Mouse (Mus musculus): Measurements from ENCODE around the gene Plk5.

Plk5 gene

DNA sequence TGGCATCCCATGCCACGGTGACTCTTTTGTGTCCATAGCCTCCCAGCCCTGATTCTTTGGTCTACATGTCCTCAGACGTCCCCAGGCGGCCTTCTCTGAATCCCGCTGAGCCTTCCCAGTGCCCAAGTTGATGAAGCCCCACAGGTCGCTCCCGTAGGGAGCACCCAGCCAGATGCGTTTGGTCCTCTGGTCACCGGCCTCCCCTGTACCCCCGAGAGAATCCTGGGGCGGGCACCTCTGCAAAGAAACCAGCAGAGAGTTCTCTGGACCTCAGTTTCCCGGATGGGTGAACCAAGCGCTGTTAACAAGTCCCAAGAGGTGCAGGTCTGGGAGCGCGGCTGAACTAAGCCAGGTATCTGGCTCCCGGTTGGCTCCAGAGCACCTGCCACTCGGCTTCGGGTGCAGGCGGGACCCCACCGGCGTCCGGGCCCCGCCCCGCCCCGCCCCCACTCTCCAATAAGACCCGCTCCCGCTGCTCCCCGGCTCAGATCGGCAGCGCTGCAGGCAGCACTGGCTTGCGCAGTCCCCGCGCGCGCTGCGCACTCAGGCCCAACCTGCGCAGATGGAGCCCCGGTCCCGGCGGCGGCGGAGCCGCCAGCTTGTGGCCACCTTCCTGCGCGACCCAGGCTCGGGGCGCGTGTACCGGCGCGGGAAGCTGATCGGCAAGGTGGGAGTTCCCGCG lies at the start of gene Plk5:
TSS of gene Plk5 (plus strand) at position 459 of the 682 bp plus-strand sequence.
- peak; percentile 33; the same call in 1 of the 2 replicates for ATAC-seq (ENCODE audit: insufficient number of reproducible peaks, low FRiP score, low TSS enrichment)

DNA sequence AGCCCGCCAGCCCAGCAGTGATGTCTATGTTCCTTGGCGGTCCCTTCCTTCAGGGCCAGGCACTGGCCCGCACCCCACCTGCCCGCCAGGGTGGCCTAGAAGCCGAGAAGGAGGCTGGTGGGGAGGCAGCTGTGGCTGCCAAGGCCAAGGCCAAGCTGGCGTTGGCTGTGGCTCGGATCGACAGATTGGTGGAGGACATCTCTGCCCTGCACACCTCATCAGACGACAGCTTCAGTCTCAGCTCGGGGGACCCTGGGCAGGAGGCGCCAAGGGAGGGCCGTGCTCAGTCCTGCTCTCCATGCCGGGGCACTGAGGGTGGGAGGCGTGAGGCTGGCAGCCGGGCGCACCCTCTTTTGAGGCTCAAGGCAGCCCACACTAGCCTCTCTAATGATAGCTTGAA lies 44.7 kb upstream of the Plk5 start:
- no peak for ATAC-seq (ENCODE audit: insufficient number of reproducible peaks, low FRiP score, low TSS enrichment)

DNA sequence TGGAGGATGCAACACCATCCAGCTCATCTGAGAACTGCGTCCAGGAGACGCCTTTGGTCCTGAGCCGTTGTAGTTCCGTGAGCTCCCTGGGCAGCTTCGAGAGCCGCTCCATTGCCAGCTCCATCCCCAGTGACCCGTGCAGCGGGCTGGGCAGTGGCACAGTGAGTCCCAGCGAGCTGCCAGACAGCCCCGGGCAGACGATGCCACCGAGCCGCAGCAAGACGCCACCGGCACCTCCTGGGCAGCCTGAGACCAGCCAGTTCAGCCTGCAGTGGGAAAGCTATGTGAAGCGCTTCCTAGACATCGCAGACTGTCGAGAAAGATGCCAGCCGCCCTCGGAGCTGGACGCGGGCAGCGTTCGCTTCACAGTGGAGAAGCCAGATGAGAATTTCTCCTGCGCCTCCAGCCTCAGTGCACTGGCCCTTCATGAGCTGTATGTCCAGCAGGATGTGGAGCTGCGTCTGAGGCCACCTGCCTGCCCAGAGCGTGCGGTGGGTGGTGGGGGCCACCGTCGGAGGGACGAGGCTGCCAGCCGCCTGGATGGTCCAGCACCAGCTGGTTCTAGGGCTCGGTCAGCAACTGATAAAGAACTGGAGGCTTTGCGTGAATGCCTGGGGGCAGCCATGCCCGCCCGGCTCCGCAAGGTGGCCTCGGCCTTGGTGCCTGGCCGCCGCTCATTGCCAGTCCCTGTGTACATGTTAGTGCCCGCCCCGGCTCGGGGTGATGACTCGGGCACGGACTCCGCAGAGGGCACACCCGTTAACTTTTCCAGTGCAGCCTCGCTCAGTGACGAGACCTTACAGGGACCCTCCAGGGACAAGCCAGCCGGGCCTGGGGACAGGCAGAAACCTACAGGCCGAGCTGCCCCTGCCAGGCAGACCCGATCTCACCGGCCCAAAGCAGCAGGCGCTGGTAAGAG lies 43.4 kb upstream of the Plk5 start:
- no peak for ATAC-seq (ENCODE audit: insufficient number of reproducible peaks, low FRiP score, low TSS enrichment)

DNA sequence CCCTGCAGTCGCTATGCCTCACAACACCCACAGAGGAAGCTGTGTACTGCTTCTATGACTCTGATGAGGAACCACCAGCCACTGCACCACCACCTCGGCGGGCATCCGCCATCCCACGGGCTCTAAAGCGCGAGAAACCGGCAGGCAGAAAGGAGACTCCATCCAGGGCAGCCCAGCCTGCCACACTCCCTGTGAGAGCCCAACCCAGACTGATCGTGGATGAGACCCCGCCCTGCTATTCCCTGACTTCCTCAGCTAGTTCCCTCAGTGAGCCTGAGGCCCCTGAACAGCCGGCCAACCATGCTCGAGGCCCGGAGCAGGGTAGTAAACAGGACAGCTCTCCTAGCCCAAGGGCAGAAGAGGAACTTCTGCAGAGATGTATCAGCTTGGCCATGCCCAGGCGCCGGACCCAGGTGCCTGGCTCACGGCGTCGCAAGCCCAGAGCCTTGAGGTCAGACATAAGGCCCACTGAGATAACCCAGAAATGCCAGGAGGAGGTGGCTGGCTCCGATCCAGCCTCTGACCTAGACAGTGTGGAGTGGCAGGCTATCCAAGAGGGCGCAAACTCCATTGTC lies 42.5 kb upstream of the Plk5 start:
- ATAC-seq (ENCODE audit: insufficient number of reproducible peaks, low FRiP score, low TSS enrichment): no peak; the same call in 1 of the 2 replicates

DNA sequence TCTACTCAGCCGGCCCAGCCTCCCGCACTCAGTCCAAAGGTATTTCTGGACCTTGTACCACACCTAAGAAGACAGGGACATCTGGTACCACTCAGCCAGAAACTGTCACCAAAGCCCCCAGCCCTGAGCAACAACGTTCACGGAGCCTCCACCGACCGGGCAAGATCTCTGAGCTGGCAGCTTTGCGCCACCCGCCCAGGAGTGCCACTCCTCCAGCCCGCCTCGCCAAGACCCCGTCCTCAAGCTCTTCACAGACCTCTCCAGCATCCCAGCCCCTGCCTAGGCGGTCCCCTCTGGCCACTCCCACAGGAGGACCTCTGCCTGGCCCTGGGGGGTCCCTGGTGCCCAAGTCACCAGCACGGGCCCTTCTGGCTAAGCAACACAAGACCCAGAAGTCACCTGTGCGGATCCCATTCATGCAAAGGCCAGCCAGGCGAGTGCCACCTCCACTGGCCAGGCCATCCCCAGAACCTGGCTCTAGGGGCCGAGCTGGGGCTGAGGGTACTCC lies 41.7 kb upstream of the Plk5 start:
- no peak for ATAC-seq (ENCODE audit: insufficient number of reproducible peaks, low FRiP score, low TSS enrichment)

DNA sequence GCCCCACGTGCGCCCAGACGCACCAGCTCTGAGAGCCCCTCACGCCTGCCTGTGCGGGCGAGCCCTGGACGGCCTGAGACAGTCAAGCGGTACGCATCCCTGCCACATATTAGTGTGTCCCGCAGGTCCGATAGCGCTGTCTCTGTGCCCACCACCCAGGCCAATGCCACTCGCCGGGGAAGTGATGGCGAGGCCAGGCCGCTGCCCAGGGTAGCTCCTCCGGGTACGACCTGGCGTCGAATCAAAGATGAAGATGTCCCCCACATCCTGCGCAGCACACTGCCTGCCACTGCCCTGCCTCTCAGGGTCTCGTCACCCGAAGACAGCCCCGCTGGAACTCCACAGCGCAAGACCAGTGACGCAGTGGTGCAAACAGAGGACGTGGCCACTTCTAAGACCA lies 40.9 kb upstream of the Plk5 start:
- ATAC-seq (ENCODE audit: insufficient number of reproducible peaks, low FRiP score, low TSS enrichment): no peak

DNA sequence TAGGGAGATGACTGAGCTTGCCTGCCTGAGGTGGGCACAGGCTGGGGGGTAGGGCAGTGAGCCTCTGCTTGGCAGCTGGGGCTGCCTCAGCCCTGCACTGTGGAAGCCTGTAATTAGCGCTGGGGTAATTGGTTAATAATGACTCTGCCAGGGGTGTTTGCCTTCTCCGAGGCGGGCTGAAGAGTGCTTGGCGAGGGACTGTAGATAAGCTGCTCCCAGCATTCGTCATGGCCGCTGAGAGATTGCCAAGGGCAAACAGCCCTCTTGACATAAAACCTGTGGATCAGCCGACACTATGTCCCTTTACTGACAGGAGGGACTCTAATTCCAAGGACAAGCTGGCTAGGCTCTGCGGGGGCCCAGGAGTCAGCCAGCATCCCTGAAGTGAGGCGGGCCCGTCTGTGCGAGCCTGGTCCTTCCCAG lies 39.9 kb upstream of the Plk5 start:
- ATAC-seq (ENCODE audit: insufficient number of reproducible peaks, low FRiP score, low TSS enrichment): no peak

DNA sequence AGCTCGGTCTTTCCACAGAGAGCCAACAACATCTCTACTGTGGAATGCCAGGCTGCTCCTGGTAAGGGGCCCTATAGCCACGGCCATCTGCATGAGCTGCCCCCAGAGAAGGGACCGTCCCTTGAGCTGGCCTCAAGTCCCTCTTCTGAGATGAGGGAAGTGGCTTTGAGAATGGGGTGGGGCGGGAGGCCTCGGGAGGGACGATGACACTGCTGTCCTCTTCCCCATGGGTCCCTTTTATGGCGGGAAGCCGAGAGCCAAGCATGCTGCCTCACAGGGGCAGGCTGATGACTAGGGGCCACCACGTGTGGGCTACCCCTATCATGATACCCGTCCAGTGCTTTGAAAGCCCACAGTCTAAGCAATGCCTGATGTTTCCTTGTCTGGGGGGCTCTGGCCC lies 39.2 kb upstream of the Plk5 start:
- no peak for ATAC-seq (ENCODE audit: insufficient number of reproducible peaks, low FRiP score, low TSS enrichment)

DNA sequence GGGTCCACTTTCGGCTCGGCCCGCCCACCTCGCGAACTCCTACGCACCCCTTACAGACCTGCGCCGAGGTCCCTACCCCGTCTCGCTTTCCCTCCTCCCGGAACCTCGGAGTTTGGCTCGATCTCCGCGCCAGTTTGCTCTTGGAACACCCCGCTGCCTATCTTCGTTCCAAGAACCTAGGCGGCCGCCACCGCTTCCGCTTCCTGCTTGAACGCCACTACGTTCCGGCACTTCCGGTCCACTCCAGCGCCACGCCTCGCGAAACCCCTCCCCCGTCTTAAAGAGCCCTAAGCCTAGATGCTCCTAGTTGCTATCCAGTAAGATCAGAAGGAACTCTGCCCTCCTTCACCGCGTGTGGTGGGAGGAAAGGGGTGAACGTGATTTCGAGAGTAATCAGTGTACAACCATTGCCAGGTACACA lies 35.9 kb upstream of the Plk5 start, which contains the start of gene 2310011J03Rik:
TSS of gene 2310011J03Rik (minus strand) at position 198 of the 421 bp plus-strand sequence.
- ATAC-seq (ENCODE audit: insufficient number of reproducible peaks, low FRiP score, low TSS enrichment): peak; percentile 46; the same call in 1 of the 2 replicates

DNA sequence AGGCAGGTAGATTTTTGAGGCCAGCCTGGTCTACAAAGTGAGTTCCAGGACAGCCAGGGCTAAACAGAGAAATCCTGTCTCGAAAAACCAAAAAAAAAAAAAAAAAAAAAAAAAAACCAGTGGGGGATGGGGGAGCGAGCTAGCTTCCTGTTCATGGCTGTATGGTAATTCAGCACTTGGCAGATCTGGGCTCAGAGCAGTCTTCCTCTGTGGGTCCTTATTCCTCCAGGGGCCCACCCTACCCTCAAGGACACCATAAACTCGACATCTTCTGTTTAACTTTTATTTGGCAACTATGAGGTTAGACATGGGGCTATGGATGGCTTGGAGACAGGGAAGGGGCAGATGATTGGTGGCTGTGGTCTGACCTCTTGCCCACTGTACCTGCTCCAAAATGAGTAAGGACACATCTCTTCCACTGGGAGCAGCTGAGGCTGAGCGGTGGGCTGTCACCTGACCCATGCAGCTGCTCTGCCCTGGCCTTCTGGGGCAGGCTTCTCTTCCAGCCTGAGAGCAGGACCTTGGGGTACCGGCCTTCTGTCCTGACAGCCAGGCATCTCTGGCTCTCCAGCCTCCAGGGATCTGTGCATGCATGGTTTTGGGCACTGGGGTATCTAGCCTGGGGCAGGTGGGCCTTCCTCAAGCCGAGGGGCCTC lies 35.1 kb upstream of the Plk5 start:
- ATAC-seq (ENCODE audit: insufficient number of reproducible peaks, low FRiP score, low TSS enrichment): no peak

DNA sequence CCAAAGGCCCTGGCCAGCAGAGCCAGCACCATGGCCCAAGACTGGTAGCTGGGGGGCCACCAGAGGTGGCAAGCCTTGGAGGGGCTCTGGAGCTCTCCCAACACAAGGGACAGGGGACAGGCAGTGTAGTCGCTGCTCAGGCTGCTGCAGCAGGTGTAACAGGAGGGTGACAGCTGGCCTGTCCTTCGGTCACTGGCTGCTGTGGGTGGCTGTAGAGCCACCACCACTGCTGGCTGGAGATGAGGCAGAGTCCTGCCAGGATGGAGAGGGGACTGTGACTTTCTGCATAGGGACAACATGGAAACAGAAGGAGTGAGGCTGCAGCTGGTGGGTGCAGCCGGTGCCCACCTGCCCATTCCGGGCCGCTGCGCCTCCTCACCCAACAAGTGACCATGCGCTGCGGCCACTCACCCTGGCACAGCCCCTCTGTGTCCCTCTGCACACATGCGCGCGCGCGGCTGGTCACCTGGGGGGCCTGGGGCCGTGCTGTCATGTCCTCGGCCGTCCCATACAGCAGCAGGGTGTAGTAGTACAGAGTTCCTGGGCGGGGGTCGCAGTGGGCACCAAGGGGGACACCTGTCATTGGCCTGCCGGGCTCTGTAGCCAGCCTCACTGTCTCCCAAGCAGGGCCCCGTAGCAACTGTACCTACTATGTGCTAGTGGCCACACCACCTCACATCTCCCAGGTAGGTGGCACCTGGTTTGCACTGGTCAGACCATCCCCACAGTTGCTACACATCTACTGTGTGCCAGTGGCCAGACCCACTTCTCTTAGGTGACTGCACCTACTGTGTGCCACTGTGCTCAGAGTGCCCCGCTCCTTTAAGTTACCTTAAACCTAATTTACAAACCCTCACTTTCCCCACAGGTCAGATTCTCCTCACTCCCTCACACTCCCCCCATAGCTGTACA lies 34.3 kb upstream of the Plk5 start:
- no peak for ATAC-seq (ENCODE audit: insufficient number of reproducible peaks, low FRiP score, low TSS enrichment)

DNA sequence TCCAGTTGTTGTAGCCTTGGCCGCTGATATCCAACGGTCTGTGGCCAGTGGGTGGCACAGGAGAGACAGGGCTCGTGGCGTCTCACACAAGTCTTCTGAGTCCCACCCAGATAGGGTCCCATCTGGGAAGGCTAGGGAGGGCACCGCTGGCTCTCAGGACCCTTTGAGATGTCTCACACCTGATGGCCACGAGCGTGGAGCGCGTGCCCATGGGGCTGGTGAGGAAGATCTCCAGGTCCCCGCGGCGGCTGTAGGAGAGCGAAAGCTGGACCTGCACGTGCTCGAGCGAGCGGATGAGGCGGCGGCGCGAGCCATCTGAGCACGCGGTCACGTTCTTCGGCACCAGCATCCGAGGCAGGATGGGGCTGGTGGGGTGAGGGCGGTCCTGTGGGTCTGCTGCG lies 33.4 kb upstream of the Plk5 start:
- ATAC-seq (ENCODE audit: insufficient number of reproducible peaks, low FRiP score, low TSS enrichment): no peak

DNA sequence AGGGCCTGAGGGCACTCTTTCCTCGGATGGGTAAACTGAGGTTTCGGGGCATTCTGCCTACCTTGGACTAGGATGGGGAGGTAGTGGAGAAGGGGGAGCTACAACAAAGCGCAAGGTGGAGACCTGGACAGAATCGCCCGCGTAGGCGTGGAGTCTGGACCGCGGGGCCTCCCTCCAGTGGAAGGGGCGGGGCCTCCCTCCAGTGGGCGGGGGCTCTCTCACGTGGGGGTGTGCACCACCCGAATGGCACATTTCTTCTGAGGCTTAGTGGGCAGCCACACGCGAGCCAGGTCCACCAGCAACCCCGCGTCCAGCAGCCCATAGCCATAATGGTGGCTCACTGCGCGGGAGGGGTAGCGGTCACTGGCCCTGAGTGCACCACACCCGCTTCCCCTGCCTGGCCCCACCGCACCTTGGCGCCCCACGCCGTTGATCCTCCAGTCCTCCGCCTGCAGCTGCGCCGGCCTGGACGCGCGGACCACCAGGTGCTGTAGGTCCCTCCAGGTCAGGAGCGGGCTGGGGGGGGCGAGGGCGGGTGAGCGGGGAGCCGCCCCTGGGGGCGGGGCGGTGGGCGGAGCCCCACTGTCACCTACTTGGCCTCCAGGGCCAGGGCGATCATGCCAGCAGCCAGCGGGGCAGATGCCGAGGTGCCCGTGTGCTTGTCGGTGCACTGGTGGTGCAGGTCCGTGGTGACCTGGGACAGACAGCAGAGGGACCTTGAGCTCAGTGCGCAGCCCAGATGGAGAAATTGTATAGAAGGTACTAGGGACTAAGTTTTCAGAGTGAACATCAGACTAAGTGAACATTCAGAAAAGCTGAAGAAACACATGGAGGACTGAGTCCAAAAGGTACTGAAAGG lies 32.8 kb upstream of the Plk5 start:
- ATAC-seq (ENCODE audit: insufficient number of reproducible peaks, low FRiP score, low TSS enrichment): peak; percentile 31; the same call in 1 of the 2 replicates

DNA sequence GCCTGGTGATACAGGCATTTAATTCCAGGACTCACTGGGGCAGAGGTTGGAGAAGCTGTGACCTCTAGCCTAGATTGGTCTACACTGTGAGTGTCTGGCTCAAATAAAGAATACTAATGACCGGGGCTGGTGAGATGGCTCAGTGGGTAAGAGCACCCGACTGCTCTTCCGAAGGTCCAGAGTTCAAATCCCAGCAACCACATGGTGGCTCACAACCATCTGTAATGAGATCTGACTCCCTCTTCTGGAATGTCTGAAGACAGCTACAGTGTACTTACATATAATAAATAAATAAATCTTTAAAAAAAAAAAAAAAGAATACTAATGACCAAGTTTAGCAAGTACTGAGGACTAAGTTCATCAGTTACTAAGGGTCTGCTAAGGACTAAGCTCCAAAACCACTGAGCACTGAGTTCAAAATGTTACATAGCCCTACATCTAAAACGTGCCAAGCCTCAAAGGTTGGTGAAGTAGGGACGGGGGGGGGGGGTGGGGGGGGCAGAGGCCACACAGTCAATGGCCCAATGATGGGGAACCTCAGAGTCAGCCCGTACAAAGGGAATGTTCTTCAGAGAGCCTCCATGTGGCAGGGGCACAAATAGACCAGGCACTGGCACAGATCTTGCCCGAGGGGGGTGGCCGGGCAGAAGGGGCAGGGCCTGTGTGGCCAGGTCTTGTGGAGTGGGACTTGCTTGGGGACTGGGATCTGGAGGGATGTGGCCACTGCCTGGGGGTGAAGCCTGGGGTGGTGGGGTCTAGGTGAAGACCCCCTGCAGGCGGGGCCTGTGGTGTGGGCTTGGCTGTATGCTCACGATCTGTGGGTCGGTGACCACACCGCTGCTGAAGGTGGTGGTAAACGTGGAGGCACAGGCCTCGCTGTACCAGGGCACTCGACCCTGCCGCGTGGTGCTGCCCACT lies 31.9 kb upstream of the Plk5 start:
- no peak for ATAC-seq (ENCODE audit: insufficient number of reproducible peaks, low FRiP score, low TSS enrichment)

DNA sequence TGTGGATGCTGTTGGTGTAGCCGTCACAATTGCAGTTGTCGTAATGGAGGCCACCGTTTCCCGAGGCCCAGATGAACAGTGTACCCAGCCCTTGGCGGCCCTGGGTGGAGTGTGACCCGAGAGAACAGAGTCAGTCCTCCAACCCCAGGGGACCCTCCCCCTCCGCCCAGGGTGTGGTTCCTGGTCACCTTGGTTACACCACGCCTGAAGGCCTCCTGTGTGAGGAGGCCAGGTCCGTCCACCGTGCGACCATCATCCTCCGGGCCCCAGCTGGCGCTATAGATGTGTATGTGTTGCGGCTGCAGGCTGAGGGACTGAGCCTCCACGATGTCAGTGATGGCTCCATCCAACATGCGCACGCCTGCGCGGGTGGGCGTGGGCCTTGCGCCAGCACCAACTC lies 31.2 kb upstream of the Plk5 start:
- ATAC-seq (ENCODE audit: insufficient number of reproducible peaks, low FRiP score, low TSS enrichment): no peak

DNA sequence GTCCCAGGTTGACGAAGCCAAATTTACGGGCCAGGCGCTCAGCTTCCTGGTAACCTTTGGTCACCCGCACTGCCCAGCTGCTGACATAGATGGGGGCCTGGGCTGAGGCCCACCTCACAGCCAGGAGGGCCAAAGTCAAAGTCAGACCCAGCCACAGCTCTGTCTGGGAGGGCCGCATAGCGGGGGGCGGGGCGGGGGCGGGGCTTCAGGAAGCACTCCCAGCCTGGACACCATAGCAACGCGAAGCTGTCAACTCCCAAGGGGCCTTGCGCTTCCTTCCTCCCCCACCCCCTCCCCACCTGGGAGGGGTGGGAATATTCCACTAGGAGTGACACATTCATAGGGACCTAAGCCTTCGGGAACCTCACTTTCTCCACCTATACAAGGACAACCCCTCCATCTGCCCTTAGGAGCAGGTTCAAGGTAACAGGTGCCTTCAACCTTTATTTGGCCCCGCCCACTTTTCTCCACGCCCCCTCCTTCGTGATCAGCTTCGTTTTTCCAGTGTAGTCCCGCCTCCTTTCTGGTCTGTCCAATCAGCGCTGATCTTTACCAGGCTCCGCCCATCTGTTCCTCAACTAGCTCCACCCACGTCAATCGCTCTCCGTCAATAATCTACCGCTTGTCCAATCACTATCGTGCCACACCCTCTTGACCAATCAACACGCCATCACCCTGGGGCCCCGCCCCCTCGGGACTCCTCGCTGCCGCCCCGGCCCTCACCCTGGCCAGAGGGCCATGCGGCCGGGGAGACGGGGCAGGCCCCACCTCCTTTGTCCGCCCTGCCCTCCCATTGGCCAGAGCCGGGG lies 26.8 kb upstream of the Plk5 start, which contains the start of the genes Pcsk4 and Reep6:
TSS of gene Pcsk4 (minus strand) at position 226 of the 809 bp plus-strand sequence.
TSS of gene Reep6 (plus strand) at position 681 of the 809 bp plus-strand sequence.
- peak; percentile 75 for ATAC-seq (ENCODE audit: insufficient number of reproducible peaks, low FRiP score, low TSS enrichment)

All from cerebellum, adult (tissue).